Mouse (Mus musculus): Measurements from ENCODE around the gene Ptpn21. TPM values are rescaled to one million over a fixed set of nuclear protein-coding genes. Genes with fewer than 3 reads are reported as not detected.

Gene Ptpn21
- polyA plus RNA-seq, 1 experiment from 2014 or later: 5.5 TPM

- ATAC-seq (ENCODE audit: low FRiP score, low TSS enrichment) (no peak), DNase-seq (ENCODE audit: low spot score) (no peak)
- no peaks in the 10 kb centered on the region for H3K36me3 ChIP-seq (ENCODE audit: control insufficient read depth, insufficient read depth, low read length)
- no peak for TF ChIP-seq CTCF (IDR thresholded peaks at IDR 0.05; ENCODE audit: low read depth)
- TF ChIP-seq EP300 (optimal IDR thresholded peaks at IDR 0.05): no peak
- H3K4me3 ChIP-seq (ENCODE audit: low read depth, low read length): no peak overlapping the region
- 83% methylated on average over 4 of the region's 4 CpGs for WGBS
- H3K4me2 ChIP-seq (replicated peaks; ENCODE audit: low read depth): no peak overlapping the region
- no peak overlapping the region for H3K27ac ChIP-seq (replicated peaks)
- H3K27me3 ChIP-seq (ENCODE audit: control insufficient read depth, insufficient read depth, low read length): no peaks in the 10 kb centered on the region
- no peaks in the 10 kb centered on the region for H3K4me1 ChIP-seq (replicated peaks; ENCODE audit: control insufficient read depth, insufficient read depth)
- H3K9me3 ChIP-seq (ENCODE audit: control insufficient read depth, low read length): no peaks in the 10 kb centered on the region
- no peak overlapping the region for H3K9ac ChIP-seq (ENCODE audit: low read length)
These were observed 66.8 kb downstream of the Ptpn21 start for GRCm38 (mm10) chr12:98670429-98670828.

- Histone ChIP-seq H3K27ac (replicated peaks) (no peak overlapping the region), H3K4me2 (replicated peaks; ENCODE audit: low read depth) (no peak overlapping the region), H3K9ac (ENCODE audit: low read length) (no peak overlapping the region), H3K27me3 (ENCODE audit: control insufficient read depth, insufficient read depth, low read length) (no peaks in the 10 kb centered on the region), H3K36me3 (ENCODE audit: control insufficient read depth, insufficient read depth, low read length) (no peaks in the 10 kb centered on the region), H3K4me1 (replicated peaks; ENCODE audit: control insufficient read depth, insufficient read depth) (no peaks in the 10 kb centered on the region), H3K9me3 (ENCODE audit: control insufficient read depth, low read length) (no peaks in the 10 kb centered on the region), H3K4me3 (ENCODE audit: low read depth, low read length) (no peak overlapping the region)
- no peak for ATAC-seq (ENCODE audit: low FRiP score, low TSS enrichment)
- no peak for TF ChIP-seq EP300 (optimal IDR thresholded peaks at IDR 0.05)
- TF ChIP-seq CTCF (IDR thresholded peaks at IDR 0.05; ENCODE audit: low read depth): no peak
- 80% methylated on average over 5 of the region's 5 CpGs for WGBS
- DNase-seq (ENCODE audit: low spot score): no peak
These were observed 67.3 kb downstream of the Ptpn21 start for GRCm38 (mm10) chr12:98669864-98670263.

- no peak for TF ChIP-seq CTCF (IDR thresholded peaks at IDR 0.05; ENCODE audit: low read depth)
- no peak for TF ChIP-seq EP300 (optimal IDR thresholded peaks at IDR 0.05)
- Histone ChIP-seq H3K4me3 (ENCODE audit: low read depth, low read length) (no peak overlapping the region), H3K36me3 (ENCODE audit: control insufficient read depth, insufficient read depth, low read length) (no peaks in the 10 kb centered on the region), H3K9ac (ENCODE audit: low read length) (no peak overlapping the region), H3K27me3 (ENCODE audit: control insufficient read depth, insufficient read depth, low read length) (no peaks in the 10 kb centered on the region), H3K4me1 (replicated peaks; ENCODE audit: control insufficient read depth, insufficient read depth) (no peaks in the 10 kb centered on the region), H3K4me2 (replicated peaks; ENCODE audit: low read depth) (no peak overlapping the region), H3K27ac (replicated peaks) (no peak overlapping the region), H3K9me3 (ENCODE audit: control insufficient read depth, low read length) (no peaks in the 10 kb centered on the region)
- DNase-seq (ENCODE audit: low spot score) (peak; percentile 14), ATAC-seq (ENCODE audit: low FRiP score, low TSS enrichment) (no peak)
- WGBS: 75% methylated on average over 10 of the region's 10 CpGs
These were observed 68.1 kb downstream of the Ptpn21 start for GRCm38 (mm10) chr12:98669086-98669485.

- Histone ChIP-seq H3K4me2 (replicated peaks; ENCODE audit: low read depth) (no peak overlapping the region), H3K27ac (replicated peaks) (no peak overlapping the region), H3K36me3 (ENCODE audit: control insufficient read depth, insufficient read depth, low read length) (no peaks in the 10 kb centered on the region), H3K27me3 (ENCODE audit: control insufficient read depth, insufficient read depth, low read length) (no peaks in the 10 kb centered on the region), H3K4me1 (replicated peaks; ENCODE audit: control insufficient read depth, insufficient read depth) (no peaks in the 10 kb centered on the region), H3K4me3 (ENCODE audit: low read depth, low read length) (no peak overlapping the region), H3K9ac (ENCODE audit: low read length) (no peak overlapping the region), H3K9me3 (ENCODE audit: control insufficient read depth, low read length) (no peaks in the 10 kb centered on the region)
- ATAC-seq (ENCODE audit: low FRiP score, low TSS enrichment) (peak; percentile 86), DNase-seq (ENCODE audit: low spot score) (peak; percentile 86)
- no peak for TF ChIP-seq CTCF (IDR thresholded peaks at IDR 0.05; ENCODE audit: low read depth)
- TF ChIP-seq EP300 (optimal IDR thresholded peaks at IDR 0.05): no peak
- 33% methylated on average over 10 of the region's 10 CpGs for WGBS
These were observed 68.9 kb downstream of the Ptpn21 start for GRCm38 (mm10) chr12:98668132-98668814.

- H3K9me3 ChIP-seq (ENCODE audit: control insufficient read depth, low read length): no peaks in the 10 kb centered on the region
- WGBS: 88% methylated on average over 7 of the region's 7 CpGs
- TF ChIP-seq EP300 (optimal IDR thresholded peaks at IDR 0.05) (no peak), CTCF (IDR thresholded peaks at IDR 0.05; ENCODE audit: low read depth) (no peak)
- ATAC-seq (ENCODE audit: low FRiP score, low TSS enrichment): no peak
- no peaks in the 10 kb centered on the region for H3K4me1 ChIP-seq (replicated peaks; ENCODE audit: control insufficient read depth, insufficient read depth)
- H3K27ac ChIP-seq (replicated peaks): no peak overlapping the region
- no peak for DNase-seq (ENCODE audit: low spot score)
- no peak overlapping the region for H3K9ac ChIP-seq (ENCODE audit: low read length)
- no peak overlapping the region for H3K4me3 ChIP-seq (ENCODE audit: low read depth, low read length)
- H3K27me3 ChIP-seq (ENCODE audit: control insufficient read depth, insufficient read depth, low read length): no peaks in the 10 kb centered on the region
- H3K4me2 ChIP-seq (replicated peaks; ENCODE audit: low read depth): no peak overlapping the region
- no peaks in the 10 kb centered on the region for H3K36me3 ChIP-seq (ENCODE audit: control insufficient read depth, insufficient read depth, low read length)
These were observed 74.6 kb downstream of the Ptpn21 start for GRCm38 (mm10) chr12:98662617-98663016.

- Histone ChIP-seq H3K4me3 (ENCODE audit: low read depth, low read length) (no peak overlapping the region), H3K27me3 (ENCODE audit: control insufficient read depth, insufficient read depth, low read length) (no peaks in the 10 kb centered on the region), H3K4me2 (replicated peaks; ENCODE audit: low read depth) (no peak overlapping the region), H3K9me3 (ENCODE audit: control insufficient read depth, low read length) (no peaks in the 10 kb centered on the region), H3K27ac (replicated peaks) (no peak overlapping the region), H3K36me3 (ENCODE audit: control insufficient read depth, insufficient read depth, low read length) (no peaks in the 10 kb centered on the region), H3K9ac (ENCODE audit: low read length) (no peak overlapping the region), H3K4me1 (replicated peaks; ENCODE audit: control insufficient read depth, insufficient read depth) (no peaks in the 10 kb centered on the region)
- no peak for TF ChIP-seq EP300 (optimal IDR thresholded peaks at IDR 0.05)
- WGBS: 70% methylated on average over 2 of the region's 2 CpGs
- ATAC-seq (ENCODE audit: low FRiP score, low TSS enrichment): no peak
- DNase-seq (ENCODE audit: low spot score): no peak
These were observed 80.3 kb downstream of the Ptpn21 start for GRCm38 (mm10) chr12:98656873-98657272.

All from stomach, postnatal 0 days (tissue).